Mouse (Mus musculus): ENCODE results near the gene Ddah1. TPM values are rescaled to one million over a fixed set of nuclear protein-coding genes. Genes with fewer than 3 reads are reported as not detected.
"Not testable (repeated sequence)": the region's sequence is repeated elsewhere in the genome, so short reads cannot be mapped to it uniquely, and the experiment has no call there.

Gene Ddah1
- total RNA-seq, 2 experiments from 2014 or later = 87.0 to 87.8 TPM

GRCm38 (mm10) chr3:145844891-145845290 is 86.4 kb downstream of the Ddah1 start:
- DNase-seq (ENCODE audit: extremely low spot score in 1 of 2, low spot score in 2 of 2) = no peak
- intact Hi-C loops (cut with DNase I) = no loop called here

DNA sequence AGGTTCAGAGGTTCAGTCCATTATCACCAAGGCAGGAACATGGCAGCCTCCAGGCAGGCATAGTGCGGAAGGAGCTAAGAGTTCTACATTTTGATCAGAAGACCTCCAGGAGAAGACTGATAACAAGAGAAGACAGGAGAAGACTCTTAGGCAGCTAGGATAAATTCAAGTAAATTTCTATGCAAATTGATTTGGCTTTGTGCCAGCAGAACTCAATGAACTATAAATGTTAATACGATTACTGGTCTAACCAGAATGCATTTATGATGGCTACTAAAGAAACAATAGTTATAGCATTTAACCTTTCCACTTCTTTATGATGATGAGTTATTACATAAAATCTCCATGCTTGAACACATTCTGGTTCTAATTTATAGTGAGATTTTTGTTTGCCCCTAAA is 87.8 kb downstream of the Ddah1 start:
- DNase-seq (ENCODE audit: extremely low spot score in 1 of 2, low spot score in 2 of 2) = no peak
- intact Hi-C loops (cut with DNase I) = no loop called here

DNA sequence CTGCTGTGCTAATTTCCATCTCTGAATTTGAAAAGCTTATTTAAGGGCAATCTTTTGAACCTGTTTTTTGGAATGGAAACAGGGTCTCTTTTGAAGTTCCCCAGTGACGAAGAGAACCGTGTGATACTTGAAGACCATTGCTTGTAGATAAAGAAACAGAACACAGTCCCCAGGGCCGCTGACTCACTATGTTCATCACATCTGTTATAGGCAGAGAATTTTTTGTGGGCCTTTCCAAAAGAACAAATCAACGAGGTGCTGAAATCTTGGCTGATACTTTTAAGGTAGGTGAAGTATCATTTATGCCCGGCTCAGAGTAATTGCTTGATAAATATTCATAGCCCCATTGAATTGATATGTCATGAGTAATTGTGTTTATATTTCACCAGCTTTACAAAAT is 93.6 kb downstream of the Ddah1 start:
- DNase-seq (ENCODE audit: extremely low spot score in 1 of 2, low spot score in 2 of 2) = no peak
- intact Hi-C loops (cut with DNase I) = no loop called here

DNA sequence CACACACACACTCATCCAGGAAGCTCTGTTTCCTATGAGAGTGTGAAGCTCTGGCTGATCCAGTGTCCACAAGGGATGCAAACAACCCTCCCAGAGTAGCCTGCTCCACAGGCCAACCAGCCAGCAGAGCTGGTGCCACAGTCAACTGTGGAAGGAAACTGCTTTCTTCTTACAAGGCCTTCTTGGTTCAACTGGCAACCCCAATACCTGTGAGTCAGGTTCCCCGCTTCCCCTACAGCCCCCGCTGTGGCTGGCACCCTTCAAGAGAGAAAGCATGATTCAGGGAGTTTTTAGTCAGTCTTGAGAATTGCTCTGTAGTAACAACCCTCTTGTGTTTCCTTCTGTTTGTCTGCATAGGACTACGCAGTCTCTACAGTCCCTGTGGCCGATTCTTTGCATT is 94.3 kb downstream of the Ddah1 start:
- intact Hi-C loops (cut with DNase I) = no loop called here
- no peak for DNase-seq (ENCODE audit: extremely low spot score in 1 of 2, low spot score in 2 of 2)

DNA sequence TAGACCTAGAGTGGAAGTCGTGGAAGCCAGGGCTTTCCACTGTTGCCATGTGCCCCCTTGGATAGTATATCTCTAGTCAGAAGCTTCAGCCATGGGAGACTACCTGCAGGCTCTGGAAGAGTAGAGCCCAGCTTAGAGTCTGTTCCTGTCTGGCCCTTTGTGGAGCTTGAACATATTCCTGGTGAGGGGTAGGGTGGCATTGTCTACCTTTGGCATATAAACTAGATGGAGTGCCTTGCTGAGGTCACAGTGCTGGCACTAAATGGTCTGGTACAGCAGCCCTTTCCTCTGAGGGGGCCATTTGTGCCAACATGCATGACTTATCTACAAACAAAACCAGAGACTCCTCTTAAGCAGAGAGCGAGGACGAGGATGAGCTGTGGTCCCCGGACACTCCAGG is 95.2 kb downstream of the Ddah1 start:
- intact Hi-C loops (cut with DNase I) = no loop called here
- DNase-seq (ENCODE audit: extremely low spot score in 1 of 2, low spot score in 2 of 2) = no peak

DNA sequence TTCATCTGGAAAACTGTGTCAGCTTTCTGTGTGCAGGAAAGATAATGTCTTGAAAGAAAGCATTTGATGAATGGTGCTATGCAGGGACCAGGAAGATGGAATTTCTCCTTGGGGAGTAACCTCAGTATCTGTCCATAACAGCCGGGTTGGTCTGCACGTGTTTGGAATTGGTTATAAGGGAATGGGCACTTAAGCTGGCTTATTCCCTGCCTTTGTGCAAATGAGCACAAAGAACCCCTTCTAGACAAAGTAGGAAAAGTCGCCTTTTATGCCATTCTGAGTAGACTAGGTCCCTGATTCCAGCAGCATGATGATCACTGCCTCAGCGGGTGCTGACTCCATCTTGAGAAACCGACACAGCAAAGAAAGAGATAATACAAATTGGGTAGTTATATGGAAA is 96.0 kb downstream of the Ddah1 start:
- intact Hi-C loops (cut with DNase I) = no loop called here
- DNase-seq (ENCODE audit: extremely low spot score in 1 of 2, low spot score in 2 of 2) = no peak

DNA sequence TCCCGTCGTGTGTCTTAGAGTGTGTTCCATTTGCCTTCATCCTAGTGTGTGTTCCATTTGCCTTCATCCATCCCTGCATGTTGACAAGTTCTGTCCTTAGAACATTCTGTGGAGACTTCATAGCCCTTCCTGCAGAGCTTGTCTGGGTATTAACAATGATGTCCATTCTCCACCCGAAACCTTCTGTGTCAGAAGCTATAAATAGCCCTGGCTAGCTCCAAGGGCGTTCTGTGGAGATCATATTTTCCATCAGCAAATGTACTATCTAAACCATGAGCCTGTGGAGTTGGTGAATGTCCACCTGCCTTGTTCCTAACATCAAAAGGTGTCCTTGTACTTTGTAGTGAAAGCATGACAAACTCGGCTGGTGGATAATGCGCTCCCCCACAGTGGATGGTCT is 96.8 kb downstream of the Ddah1 start:
- no peak for DNase-seq (ENCODE audit: extremely low spot score in 1 of 2, low spot score in 2 of 2)
- intact Hi-C loops (cut with DNase I) = no loop called here

DNA sequence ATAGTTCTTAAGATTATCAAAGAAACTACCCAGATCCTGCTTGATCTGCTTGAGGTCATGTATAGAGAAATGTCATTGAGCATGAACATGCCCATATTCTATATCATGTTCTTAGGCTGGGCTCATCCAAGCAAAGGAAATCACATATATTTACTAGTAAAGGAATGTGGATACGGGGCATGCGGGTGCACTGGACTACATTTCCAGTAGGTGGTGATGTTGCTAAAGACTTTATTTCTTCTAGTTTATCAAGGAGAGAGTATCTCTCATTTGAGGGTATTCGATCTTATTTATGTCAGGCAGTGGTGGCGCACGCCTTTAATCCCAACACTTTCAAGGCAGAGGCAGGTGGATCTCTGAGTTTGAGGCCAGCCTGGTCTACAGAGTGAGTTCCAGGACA is 99.9 kb downstream of the Ddah1 start:
- DNase-seq (ENCODE audit: extremely low spot score in 1 of 2, low spot score in 2 of 2) = no peak
- intact Hi-C loops (cut with DNase I) = no loop called here

DNA sequence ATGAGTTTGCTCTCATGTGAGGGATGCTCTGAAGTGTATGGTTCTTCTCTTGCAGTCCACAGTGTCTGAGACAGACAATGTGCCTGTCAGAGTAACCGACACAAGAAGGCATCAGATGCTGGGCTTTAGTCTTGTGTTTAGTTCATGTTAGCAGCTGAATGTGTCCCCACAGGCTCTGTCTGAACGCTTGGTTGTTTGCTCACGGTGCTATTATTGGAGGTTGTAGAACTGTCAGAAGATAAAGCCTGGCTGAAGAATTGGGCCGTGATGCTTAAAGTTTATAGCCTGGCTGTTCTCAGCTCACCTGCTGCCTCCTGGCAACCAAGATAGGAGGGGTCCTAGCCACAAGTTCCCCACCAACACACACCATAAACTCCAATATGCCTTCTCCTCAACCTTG is 104.0 kb downstream of the Ddah1 start:
- DNase-seq (ENCODE audit: extremely low spot score in 1 of 2, low spot score in 2 of 2) = no peak
- intact Hi-C loops (cut with DNase I) = no loop called here

DNA sequence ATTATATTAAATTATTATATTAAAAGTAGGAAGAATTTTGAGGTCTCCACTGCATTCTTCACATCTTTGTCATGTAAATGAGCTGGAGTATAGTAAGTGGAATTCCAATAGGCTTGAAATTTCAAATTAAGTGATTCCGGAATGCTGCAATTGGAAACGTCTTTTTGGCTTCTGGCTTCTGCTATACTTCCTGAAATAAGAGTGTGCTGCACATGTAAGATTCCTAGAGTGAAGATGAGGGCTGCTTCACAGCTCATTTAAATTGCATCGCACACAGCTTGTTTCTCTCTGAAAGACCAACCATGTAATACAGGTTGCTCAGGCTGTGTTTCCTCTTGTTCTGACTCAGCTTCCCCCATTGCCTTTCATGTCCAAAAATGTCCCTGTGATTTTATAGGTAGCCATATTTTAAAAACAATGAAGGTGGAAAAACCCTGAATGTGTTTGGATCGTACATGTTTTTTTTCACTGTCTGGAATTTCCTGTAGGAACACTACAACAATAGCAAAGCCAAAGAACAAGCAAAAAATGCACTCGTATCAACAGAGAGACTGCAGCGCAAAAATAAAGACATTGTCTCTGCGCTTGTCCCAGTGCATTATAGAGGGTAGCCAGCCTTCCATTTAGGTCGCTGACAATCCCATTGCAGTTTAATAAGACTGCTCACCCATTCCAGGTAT is 105.7 kb downstream of the Ddah1 start:
- no peak for DNase-seq (ENCODE audit: extremely low spot score in 1 of 2, low spot score in 2 of 2)
- intact Hi-C loops (cut with DNase I) = no loop called here

GRCm38 (mm10) chr3:145864713-145865233 is 106.3 kb downstream of the Ddah1 start:
- intact Hi-C loops (cut with DNase I) = no loop called here
- DNase-seq (ENCODE audit: extremely low spot score in 1 of 2, low spot score in 2 of 2) = no peak

DNA sequence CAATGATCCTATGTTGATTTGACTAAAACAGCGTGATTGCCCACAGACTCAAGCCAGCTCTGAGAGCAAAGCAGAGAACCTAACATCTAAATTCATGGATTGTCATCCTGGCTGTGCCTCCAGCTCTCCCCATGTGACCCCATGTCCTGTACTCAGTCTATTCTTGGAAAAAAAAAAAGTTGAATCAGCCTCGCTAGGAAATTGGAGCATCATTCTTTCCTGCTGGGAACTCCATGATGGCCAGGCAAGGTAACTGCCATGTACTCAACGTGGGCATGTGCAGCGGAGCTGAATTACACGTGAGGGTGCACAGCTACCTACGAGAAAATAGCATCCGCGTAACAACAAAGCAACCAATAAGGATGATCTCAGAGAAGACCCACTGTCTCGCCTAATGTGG is 114.2 kb downstream of the Ddah1 start:
- no peak for DNase-seq (ENCODE audit: extremely low spot score in 1 of 2, low spot score in 2 of 2)
- intact Hi-C loops (cut with DNase I) = no loop called here

DNA sequence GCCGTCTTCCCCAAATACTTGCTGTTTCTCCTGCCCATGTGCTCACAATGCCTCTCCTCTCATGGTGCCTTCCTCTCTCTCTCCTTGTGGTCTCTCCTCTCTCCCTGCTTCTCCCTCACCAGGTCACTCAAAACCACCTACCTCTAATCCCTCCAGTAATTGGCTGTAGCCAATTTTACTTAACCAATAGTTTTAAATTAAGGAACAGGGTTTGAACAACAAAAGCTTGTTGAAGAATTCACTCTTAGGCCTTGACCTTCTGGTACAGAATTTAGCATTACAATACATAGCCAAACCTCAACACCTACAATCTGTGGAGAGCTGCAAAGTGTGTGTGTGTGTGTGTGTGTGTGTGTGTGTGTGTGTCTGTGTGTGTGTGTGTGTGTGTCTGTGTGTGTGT is 114.8 kb downstream of the Ddah1 start:
- intact Hi-C loops (cut with DNase I) = no loop called here
- no peak for DNase-seq (ENCODE audit: extremely low spot score in 1 of 2, low spot score in 2 of 2)

GRCm38 (mm10) chr3:145874126-145874525 is 115.7 kb downstream of the Ddah1 start:
- peak in 1 of 2 experiments; percentile 37 for DNase-seq (ENCODE audit: extremely low spot score in 1 of 2, low spot score in 2 of 2)
- intact Hi-C loops (cut with DNase I) = no loop called here

DNA sequence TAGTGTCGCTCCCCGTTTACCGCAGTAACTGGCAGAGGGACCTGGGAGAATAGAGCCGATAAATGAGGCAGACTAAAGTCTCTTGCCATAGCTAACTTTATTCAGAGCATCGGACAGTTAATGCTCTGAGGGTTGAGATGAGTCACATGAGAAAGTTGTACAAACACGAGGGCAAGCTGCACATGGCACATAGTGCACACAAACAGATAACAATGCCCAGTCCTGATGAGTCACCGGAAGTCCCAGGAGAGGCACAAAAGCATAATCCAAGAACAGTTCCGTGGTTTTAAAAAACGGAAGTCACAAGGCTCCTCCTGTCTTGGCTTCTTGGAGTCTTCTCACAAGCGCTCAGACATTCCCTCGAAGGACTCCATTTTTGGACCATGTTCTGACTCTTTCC is 117.6 kb downstream of the Ddah1 start:
- no peak for DNase-seq (ENCODE audit: extremely low spot score in 1 of 2, low spot score in 2 of 2)
- intact Hi-C loops (cut with DNase I) = no loop called here

- DNase-seq (ENCODE audit: extremely low spot score in 1 of 2, low spot score in 2 of 2) = not testable (repeated sequence)
Measured at GRCm38 (mm10) chr3:145878867-145879266, 120.4 kb downstream of the Ddah1 start.

GRCm38 (mm10) chr3:145880335-145880734 is 121.9 kb downstream of the Ddah1 start:
- intact Hi-C loops (cut with DNase I) = no loop called here
- DNase-seq (ENCODE audit: extremely low spot score in 1 of 2, low spot score in 2 of 2) = no peak

More at GRCm38 (mm10) chr3:145878867-145879266, 120.4 kb downstream of the Ddah1 start:
- intact Hi-C loops (cut with DNase I) = not testable (repeated sequence)

- intact Hi-C loops (cut with DNase I) = no loop called here
Measured at GRCm38 (mm10) chr3:145882076-145882874, 123.8 kb downstream of the Ddah1 start.

GRCm38 (mm10) chr3:145883233-145883632 is 124.8 kb downstream of the Ddah1 start:
- intact Hi-C loops (cut with DNase I) = no loop called here
- no peak for DNase-seq (ENCODE audit: extremely low spot score in 1 of 2, low spot score in 2 of 2)

More at GRCm38 (mm10) chr3:145882076-145882874, 123.8 kb downstream of the Ddah1 start:
- DNase-seq (ENCODE audit: extremely low spot score in 1 of 2, low spot score in 2 of 2) = no peak

- peak; percentile 20 to 64 for DNase-seq (ENCODE audit: extremely low spot score in 1 of 2, low spot score in 2 of 2)
- intact Hi-C loops (cut with DNase I) = no loop called here
Measured at GRCm38 (mm10) chr3:145885376-145885775, 126.9 kb downstream of the Ddah1 start.
